Mouse (Mus musculus): ENCODE measurements around the gene Fmo9. TPM values are rescaled to one million over a fixed set of nuclear protein-coding genes. Genes with fewer than 3 reads are reported as not detected.

Gene Fmo9
- polyA plus RNA-seq (2014; fragmentation: Illumina TruSeq; extraction: RNeasy Lipid Tissue Mini Kit (QIAGEN cat#74804)), result not detected

DNA sequence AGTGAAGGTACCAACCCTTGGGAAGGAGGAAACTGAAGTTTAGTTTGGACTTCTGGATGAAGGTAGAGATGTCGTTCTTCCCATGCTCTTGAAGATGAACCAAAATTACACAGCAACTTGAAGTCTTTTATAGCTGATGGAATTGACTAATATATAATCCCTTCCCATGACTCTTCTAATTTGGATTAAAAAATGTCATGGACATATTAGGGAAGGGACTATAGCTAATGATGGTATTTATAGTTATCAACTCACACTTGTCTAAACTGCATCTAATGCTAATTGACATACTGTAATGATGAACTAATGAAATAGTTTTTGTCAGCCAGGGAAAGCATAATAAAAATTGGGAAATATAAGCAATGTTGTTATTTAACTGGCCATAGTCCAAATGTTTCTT lies at the start of gene Fmo9:
TSS of gene Fmo9 (minus strand) at position 101 of the 400 bp plus-strand sequence.

GRCm38 (mm10) chr1:166647593-166647992 lies 34.1 kb downstream of the Fmo9 start, which contains the start of gene Gm4847:
Gene Gm4847, minus strand, starts transcription at chr1:166647693.

Other genes with a start within 250 kb of the Fmo9 start
- gene Gm4846, start 184.3 kb downstream of the Fmo9 start, polyA plus RNA-seq (2014; fragmentation: Illumina TruSeq; extraction: RNeasy Lipid Tissue Mini Kit (QIAGEN cat#74804)), result not detected
- not detected for gene Gm4847, start 34.2 kb downstream of the Fmo9 start, polyA plus RNA-seq (2014; fragmentation: Illumina TruSeq; extraction: RNeasy Lipid Tissue Mini Kit (QIAGEN cat#74804))